Mouse (Mus musculus) intestine, postnatal 0 days (tissue): ENCODE measurements around the gene Zfp148. TPM values are rescaled to one million over a fixed set of nuclear protein-coding genes. Genes with fewer than 3 reads are reported as not detected.

Source experiments
- ATAC-seq: fragments of 200-750 bp; cut with Nextera tagmentation; 2 replicates; pipeline ENCODE4 v1.8.0; 2017; ENCODE audit warnings: mild to moderate bottlenecking, moderate TSS enrichment, moderate library complexity
- H3K27ac ChIP-seq: fragments of 300-500 bp; sonication (generic); 2 replicates; pipeline ENCODE4 v1.5.1; 2014; ENCODE audit warnings: mild to moderate bottlenecking, low read depth, low read length, moderate library complexity
- H3K27me3 ChIP-seq: fragments of 300-500 bp; sonication (generic); replicated peaks from 2 replicates; pipeline ENCODE4 v1.6.1; 2014; ENCODE audit warnings: low read length, mixed read lengths; ENCODE audit not compliant: control insufficient read depth, insufficient read depth
- H3K36me3 ChIP-seq: fragments of 300-500 bp; sonication (generic); 2 replicates; pipeline ENCODE4 v1.6.1; 2014; ENCODE audit warnings: mild to moderate bottlenecking, moderate library complexity; ENCODE audit not compliant: control insufficient read depth, insufficient read depth
- H3K4me1 ChIP-seq: fragments of 300-500 bp; sonication (generic); replicated peaks from 2 replicates; pipeline ENCODE4 v1.6.1; 2014; ENCODE audit warnings: antibody characterized with exemption, low read length, mixed read lengths; ENCODE audit not compliant: control insufficient read depth, insufficient read depth
- H3K4me2 ChIP-seq: fragments of 300-500 bp; sonication (generic); replicated peaks from 2 replicates; pipeline ENCODE4 v1.6.1; 2014; ENCODE audit warnings: low read depth, mild to moderate bottlenecking, moderate library complexity
- H3K4me3 ChIP-seq: fragments of 300-500 bp; sonication (generic); 2 replicates; pipeline ENCODE4 v1.5.1; 2014; ENCODE audit warnings: low read depth, low read length
- H3K9ac ChIP-seq: fragments of 300-500 bp; sonication (generic); 2 replicates; pipeline ENCODE4 v1.6.1; 2014; ENCODE audit warnings: mild to moderate bottlenecking, low read depth, low read length
- H3K9me3 ChIP-seq: fragments of 300-500 bp; sonication (generic); 2 replicates; pipeline ENCODE4 v1.6.1; 2016; ENCODE audit warnings: mixed run types; ENCODE audit not compliant: control insufficient read depth
- CTCF ChIP-seq: sonication (generic); IDR thresholded peaks from 2 replicates; pipeline ENCODE4 v1.5.1; 2016; ENCODE audit warnings: low read depth, mild to moderate bottlenecking, control low read depth, antibody characterized with exemption, moderate library complexity
- WGBS: fragments of 180-500 bp; shearing (Covaris S2); extraction: QIAGEN DNeasy Blood & Tissue Kit; methylation state at CpG from one replicate; pipeline ENCODE4 v1.1.7; 2014; 5-methylcytosine and 5-hydroxymethylcytosine counted together
- polyA plus RNA-seq: library from polyadenylated mRNA; unstranded; fragments of >200 nt; fragmentation: Nextera tagmentation; extraction: Ambion mirVana; gene quantifications from 2 replicates; pipeline ENCODE4 v1.2.1, GENCODE M21; 2015

Gene Zfp148
- polyA plus RNA-seq, 1 experiment from 2014 or later, result 20.5 TPM

DNA sequence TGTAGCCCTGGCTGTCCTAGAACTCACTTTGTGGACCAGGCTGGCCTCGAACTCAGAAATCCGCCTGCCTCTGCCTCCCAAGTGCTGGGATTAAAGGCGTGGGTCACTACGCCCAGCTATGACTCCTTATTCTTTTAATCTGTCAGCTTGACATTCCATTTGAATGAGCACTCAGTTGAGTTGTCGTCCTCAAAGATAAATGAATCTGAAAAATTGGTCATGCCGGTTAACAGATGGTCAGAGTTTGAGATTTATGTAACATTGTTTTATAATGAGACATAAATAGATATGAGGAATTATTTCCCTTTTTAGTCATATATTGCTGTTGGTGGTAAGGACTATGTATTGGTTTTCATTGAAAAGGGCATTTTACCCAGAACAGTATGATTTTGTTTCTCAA lies 60.4 kb downstream of the Zfp148 start:
- WGBS, result 86% methylated on average over 6 of the region's 6 CpGs
- Histone ChIP-seq H3K9ac (no peak overlapping the region), H3K4me3 (no peak overlapping the region), H3K4me2 (no peak overlapping the region), H3K27me3 (no peaks in the 10 kb centered on the region), H3K36me3 (peaks cover 7% of the 10 kb centered on the region; the same call in 1 of the 2 replicates), H3K27ac (no peak overlapping the region), H3K4me1 (no peaks in the 10 kb centered on the region), H3K9me3 (no peaks in the 10 kb centered on the region)
- no peak for TF ChIP-seq CTCF
- ATAC-seq, result no peak

- Histone ChIP-seq H3K4me2 (no peak overlapping the region), H3K27ac (no peak overlapping the region; the same call in 1 of the 2 replicates), H3K9ac (no peak overlapping the region), H3K4me3 (no peak overlapping the region), H3K36me3 (no peaks in the 10 kb centered on the region; the same call in none of the 2 replicates), H3K9me3 (no peaks in the 10 kb centered on the region), H3K4me1 (no peaks in the 10 kb centered on the region), H3K27me3 (no peaks in the 10 kb centered on the region)
- ATAC-seq, result peak; percentile 67; the same call in 1 of the 2 replicates
- no peak for TF ChIP-seq CTCF
- WGBS, result 44% methylated on average over 5 of the region's 5 CpGs
Observed at GRCm38 (mm10) chr16:33446830-33447229, 66.2 kb downstream of the Zfp148 start.

DNA sequence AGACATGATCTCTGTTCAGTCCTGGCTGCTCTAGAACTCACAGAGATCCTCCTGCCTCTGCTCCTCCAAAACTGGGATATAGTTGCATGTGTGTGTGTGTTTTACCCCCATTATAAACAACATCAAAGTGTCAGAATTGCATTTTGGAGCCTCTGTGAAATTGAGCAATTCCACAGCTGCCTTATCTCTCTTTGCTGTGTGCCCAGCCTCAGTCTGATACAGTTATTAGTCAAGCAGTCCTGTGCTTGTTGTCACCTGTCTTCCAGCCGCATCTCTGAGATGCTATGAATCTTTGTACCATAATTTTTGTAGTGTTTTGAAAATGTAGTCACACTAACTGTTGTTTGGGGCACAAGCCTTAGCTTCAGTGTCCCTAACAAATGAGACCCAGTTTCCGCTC lies 73.2 kb downstream of the Zfp148 start:
- ATAC-seq, result no peak
- peaks cover 3% of the 10 kb centered on the region; the same call in 1 of the 2 replicates for H3K4me1 ChIP-seq
- no peak overlapping the region for H3K4me2 ChIP-seq
- no peak overlapping the region for H3K27ac ChIP-seq
- H3K27me3 ChIP-seq, result no peaks in the 10 kb centered on the region
- no peak overlapping the region for H3K9ac ChIP-seq
- H3K4me3 ChIP-seq, result no peak overlapping the region
- H3K36me3 ChIP-seq, result peaks cover 6% of the 10 kb centered on the region
- no peaks in the 10 kb centered on the region for H3K9me3 ChIP-seq
- TF ChIP-seq CTCF, result no peak
- 66% methylated on average over 2 of the region's 2 CpGs for WGBS

- H3K27ac ChIP-seq, result no peak overlapping the region
- H3K4me2 ChIP-seq, result no peak overlapping the region
- no peaks in the 10 kb centered on the region for H3K9me3 ChIP-seq
- peaks cover 3% of the 10 kb centered on the region; the same call in 1 of the 2 replicates for H3K4me1 ChIP-seq
- H3K27me3 ChIP-seq, result no peaks in the 10 kb centered on the region
- no peak overlapping the region for H3K9ac ChIP-seq
- WGBS, result 74% methylated on average over 2 of the region's 2 CpGs
- H3K36me3 ChIP-seq, result peaks cover 6% of the 10 kb centered on the region
- TF ChIP-seq CTCF, result no peak
- no peak for ATAC-seq
- H3K4me3 ChIP-seq, result no peak overlapping the region
Observed at GRCm38 (mm10) chr16:33454306-33454705, 73.7 kb downstream of the Zfp148 start.

DNA sequence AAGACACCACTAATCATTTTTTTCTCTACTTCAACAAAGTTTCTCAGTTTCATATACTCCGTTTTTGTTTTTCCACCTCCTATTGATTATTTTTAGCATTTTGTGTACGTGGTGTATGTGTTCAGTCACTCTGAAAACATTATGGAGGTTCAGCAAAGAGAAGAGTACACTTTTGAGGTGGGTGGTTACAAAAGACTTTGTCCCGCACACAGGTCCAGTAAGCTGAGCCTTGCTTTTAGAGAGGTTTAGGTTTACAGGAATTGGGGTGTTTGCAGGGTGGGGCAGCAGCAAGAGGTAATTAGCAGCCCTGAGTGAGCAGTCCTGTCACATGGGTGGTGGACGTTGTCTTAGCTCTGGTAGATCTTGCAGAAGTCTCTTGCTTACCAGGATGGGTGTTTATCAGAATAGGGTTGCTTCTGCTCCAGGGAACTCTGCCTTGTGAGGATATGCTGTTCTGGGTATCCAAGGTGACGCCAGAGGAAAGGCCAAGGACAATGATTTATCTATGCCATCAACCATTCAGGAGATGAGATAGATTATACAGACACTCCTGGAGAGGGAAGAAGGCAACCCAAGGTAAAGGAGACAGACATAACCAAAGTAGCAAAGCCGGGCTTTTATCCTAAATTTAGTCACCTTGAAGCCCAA lies 74.8 kb downstream of the Zfp148 start:
- ATAC-seq, result no peak
- Histone ChIP-seq H3K4me1 (peaks cover 3% of the 10 kb centered on the region; the same call in 1 of the 2 replicates), H3K4me2 (no peak overlapping the region), H3K4me3 (no peak overlapping the region), H3K9ac (no peak overlapping the region), H3K27ac (no peak overlapping the region; the same call in 1 of the 2 replicates), H3K9me3 (no peaks in the 10 kb centered on the region), H3K36me3 (peaks cover 6% of the 10 kb centered on the region), H3K27me3 (no peaks in the 10 kb centered on the region)
- WGBS, result 75% methylated on average over 6 of the region's 6 CpGs
- no peak for TF ChIP-seq CTCF

GRCm38 (mm10) chr16:33459101-33459500 lies 78.5 kb downstream of the Zfp148 start:
- ATAC-seq, result no peak
- no peak overlapping the region for H3K4me2 ChIP-seq
- WGBS, result 89% methylated on average over 1 of the region's 1 CpGs
- H3K36me3 ChIP-seq, result peaks cover 8% of the 10 kb centered on the region
- TF ChIP-seq CTCF, result no peak
- H3K9me3 ChIP-seq, result no peaks in the 10 kb centered on the region
- H3K27ac ChIP-seq, result no peak overlapping the region
- H3K9ac ChIP-seq, result no peak overlapping the region
- no peaks in the 10 kb centered on the region for H3K27me3 ChIP-seq
- H3K4me1 ChIP-seq, result peaks cover 3% of the 10 kb centered on the region; the same call in 1 of the 2 replicates
- no peak overlapping the region for H3K4me3 ChIP-seq
